Mouse (Mus musculus): ENCODE measurements at regions not wholly inside any gene's neighbourhood (a gene's known extent, or its start where the extent isn't known, plus 50 kb on each side); places are given as distances from the start of the nearest gene placed in this dataset.

DNA sequence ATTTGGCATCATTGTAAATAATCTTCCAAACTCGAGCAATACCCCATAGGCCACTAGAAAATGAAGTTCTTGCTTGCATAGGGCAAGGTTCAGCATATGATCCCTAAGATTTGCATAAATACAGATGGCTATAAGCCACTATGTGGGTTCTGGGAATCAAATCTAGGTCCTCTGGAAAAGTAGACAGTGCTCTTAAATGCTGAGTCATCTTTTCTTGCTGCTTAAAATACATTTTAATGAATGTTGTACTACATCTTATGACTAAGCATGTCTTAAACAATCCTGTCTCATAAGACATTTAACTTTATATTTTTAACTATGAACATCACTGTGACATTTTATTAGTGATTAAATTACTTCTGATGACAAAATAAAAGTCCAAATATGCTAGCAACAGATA is 448.6 kb upstream of the Gm9747 start:
- Histone ChIP-seq H3K4me2 (no peak overlapping the region), H3K9ac (no peak overlapping the region), H3K36me3 (replicated peaks) (no peaks in the 10 kb centered on the region), H3K4me3 (replicated peaks) (no peak overlapping the region), H3K27ac (no peak overlapping the region), H3K4me1 (no peaks in the 10 kb centered on the region), H3K9me3 (no peaks in the 10 kb centered on the region), H3K27me3 (no peaks in the 10 kb centered on the region)
- no peak for ATAC-seq (ENCODE audit: low FRiP score)
- WGBS = 67% methylated on average over 1 of the region's 1 CpGs

GRCm38 (mm10) chr1:81794771-81795170 is 438.1 kb upstream of the Gm9747 start:
- H3K27me3 ChIP-seq = no peaks in the 10 kb centered on the region
- no peaks in the 10 kb centered on the region for H3K4me1 ChIP-seq
- H3K9ac ChIP-seq = no peak overlapping the region
- H3K27ac ChIP-seq = no peak overlapping the region
- ATAC-seq (ENCODE audit: low FRiP score) = no peak
- no peak overlapping the region for H3K4me2 ChIP-seq
- no peaks in the 10 kb centered on the region for H3K9me3 ChIP-seq
- WGBS = 85% methylated on average over 2 of the region's 2 CpGs
- no peak overlapping the region for H3K4me3 ChIP-seq (replicated peaks)
- H3K36me3 ChIP-seq (replicated peaks) = no peaks in the 10 kb centered on the region

DNA sequence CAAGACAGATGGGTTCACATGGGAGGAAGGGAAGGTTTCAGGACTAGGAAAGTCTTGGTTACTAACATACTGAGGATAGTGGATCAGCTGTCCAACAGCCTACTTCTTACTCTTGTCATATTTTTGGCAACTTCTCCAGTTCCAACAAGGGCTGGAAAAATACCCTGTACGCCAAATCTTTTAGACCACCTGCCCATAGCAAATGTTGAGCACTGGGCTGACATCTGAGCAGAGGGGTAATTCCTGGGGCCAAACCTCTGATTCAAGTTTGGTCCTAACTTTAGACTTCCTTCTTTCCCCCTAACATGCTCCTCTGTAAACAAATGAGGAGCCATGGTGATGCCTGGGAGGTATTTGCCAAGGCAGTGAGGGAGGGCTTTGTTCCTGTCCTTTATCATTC is 437.5 kb upstream of the Gm9747 start:
- H3K27ac ChIP-seq = no peak overlapping the region
- H3K4me3 ChIP-seq (replicated peaks) = no peak overlapping the region
- H3K27me3 ChIP-seq = no peaks in the 10 kb centered on the region
- H3K9ac ChIP-seq = no peak overlapping the region
- H3K9me3 ChIP-seq = no peaks in the 10 kb centered on the region
- no peaks in the 10 kb centered on the region for H3K36me3 ChIP-seq (replicated peaks)
- no peak for ATAC-seq (ENCODE audit: low FRiP score)
- no peaks in the 10 kb centered on the region for H3K4me1 ChIP-seq
- no peak overlapping the region for H3K4me2 ChIP-seq
- WGBS = 100% methylated on average over 1 of the region's 1 CpGs

DNA sequence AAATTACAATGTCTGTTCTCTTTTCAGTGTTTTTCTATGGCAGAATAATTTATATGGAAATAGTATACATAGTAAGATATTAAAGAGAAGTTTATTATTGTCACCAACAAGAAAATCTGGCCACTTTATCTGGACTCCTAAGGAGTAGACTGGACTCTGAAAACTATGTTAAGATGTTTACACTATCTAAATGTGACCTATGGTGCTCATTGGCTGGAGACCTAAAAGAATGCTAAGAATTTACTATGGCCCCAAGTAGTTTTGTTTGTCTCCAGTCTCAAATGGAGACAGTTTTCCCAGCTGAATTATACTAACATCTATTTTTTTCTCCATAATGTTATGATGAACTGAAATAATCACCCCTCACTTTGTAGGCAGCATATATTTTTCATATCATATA is 421.3 kb upstream of the Gm9747 start:
- H3K27ac ChIP-seq = no peak overlapping the region
- H3K4me1 ChIP-seq = no peaks in the 10 kb centered on the region
- H3K9me3 ChIP-seq = no peaks in the 10 kb centered on the region
- no peak for ATAC-seq (ENCODE audit: low FRiP score)
- no peak overlapping the region for H3K4me3 ChIP-seq (replicated peaks)
- H3K36me3 ChIP-seq (replicated peaks) = no peaks in the 10 kb centered on the region
- H3K4me2 ChIP-seq = no peak overlapping the region
- no peak overlapping the region for H3K9ac ChIP-seq
- no peaks in the 10 kb centered on the region for H3K27me3 ChIP-seq

GRCm38 (mm10) chr1:81818884-81819283 is 414.0 kb upstream of the Gm9747 start:
- no peak for ATAC-seq (ENCODE audit: low FRiP score)
- Histone ChIP-seq H3K4me3 (replicated peaks) (no peak overlapping the region), H3K36me3 (replicated peaks) (no peaks in the 10 kb centered on the region), H3K9ac (no peak overlapping the region), H3K4me1 (no peaks in the 10 kb centered on the region), H3K27ac (no peak overlapping the region), H3K4me2 (no peak overlapping the region), H3K27me3 (no peaks in the 10 kb centered on the region), H3K9me3 (no peaks in the 10 kb centered on the region)

GRCm38 (mm10) chr1:81841966-81842365 is 390.9 kb upstream of the Gm9747 start:
- no peaks in the 10 kb centered on the region for H3K9me3 ChIP-seq
- H3K9ac ChIP-seq = no peak overlapping the region
- no peak overlapping the region for H3K4me3 ChIP-seq (replicated peaks)
- no peak overlapping the region for H3K4me2 ChIP-seq
- H3K27me3 ChIP-seq = no peaks in the 10 kb centered on the region
- no peak overlapping the region for H3K27ac ChIP-seq
- no peaks in the 10 kb centered on the region for H3K4me1 ChIP-seq
- no peaks in the 10 kb centered on the region for H3K36me3 ChIP-seq (replicated peaks)
- WGBS = 90% methylated on average over 3 of the region's 3 CpGs
- no peak for ATAC-seq (ENCODE audit: low FRiP score)

DNA sequence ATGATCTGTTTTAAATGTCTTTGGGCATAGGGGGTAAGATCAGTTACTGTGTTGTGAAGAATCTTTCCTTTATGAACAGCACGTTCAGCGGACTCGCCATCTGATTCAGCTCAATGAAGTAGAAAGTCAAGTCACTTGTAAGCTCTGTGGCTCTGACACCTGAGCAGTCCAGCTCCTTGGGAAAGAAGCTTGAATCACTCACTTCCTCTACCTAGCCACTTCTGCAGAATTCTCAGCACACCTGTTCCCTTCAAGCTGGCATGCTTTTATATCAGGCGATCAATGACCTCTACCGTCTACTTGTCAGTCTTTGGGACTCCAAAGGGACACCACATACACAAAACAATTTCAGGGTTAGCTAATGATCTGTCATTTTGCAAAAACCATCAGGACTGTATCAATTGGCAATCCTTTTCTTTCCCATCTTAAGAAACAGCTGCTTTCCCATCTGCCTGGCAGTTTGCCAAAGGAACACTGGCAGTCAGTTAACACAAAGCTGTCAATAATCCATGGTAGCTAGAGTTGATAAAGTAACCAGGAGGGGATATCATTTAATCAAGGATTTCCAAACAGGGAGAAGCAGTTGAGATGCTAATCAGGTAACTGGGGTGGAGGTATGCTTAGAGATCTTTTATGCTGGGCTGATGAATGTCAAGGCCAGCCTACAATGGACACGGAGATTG is 382.3 kb upstream of the Gm9747 start:
- H3K36me3 ChIP-seq (replicated peaks) = no peaks in the 10 kb centered on the region
- ATAC-seq (ENCODE audit: low FRiP score) = no peak
- no peak overlapping the region for H3K4me3 ChIP-seq (replicated peaks)
- peaks cover 7% of the 10 kb centered on the region for H3K4me1 ChIP-seq
- H3K27me3 ChIP-seq = no peaks in the 10 kb centered on the region
- H3K4me2 ChIP-seq = no peak overlapping the region
- H3K27ac ChIP-seq = no peak overlapping the region
- 79% methylated on average over 6 of the region's 6 CpGs for WGBS
- no peak overlapping the region for H3K9ac ChIP-seq
- H3K9me3 ChIP-seq = no peaks in the 10 kb centered on the region

GRCm38 (mm10) chr1:81859464-81859863 is 373.4 kb upstream of the Gm9747 start:
- no peak for ATAC-seq (ENCODE audit: low FRiP score)
- Histone ChIP-seq H3K9ac (no peak overlapping the region), H3K27me3 (no peaks in the 10 kb centered on the region), H3K4me1 (0 out of 2 replicates have a peak, but pooled peaks cover 3% of the 10 kb centered on the region), H3K4me3 (replicated peaks) (no peak overlapping the region), H3K36me3 (replicated peaks) (no peaks in the 10 kb centered on the region), H3K27ac (no peak overlapping the region), H3K9me3 (no peaks in the 10 kb centered on the region), H3K4me2 (no peak overlapping the region)
- WGBS = 48% methylated on average over 2 of the region's 2 CpGs

DNA sequence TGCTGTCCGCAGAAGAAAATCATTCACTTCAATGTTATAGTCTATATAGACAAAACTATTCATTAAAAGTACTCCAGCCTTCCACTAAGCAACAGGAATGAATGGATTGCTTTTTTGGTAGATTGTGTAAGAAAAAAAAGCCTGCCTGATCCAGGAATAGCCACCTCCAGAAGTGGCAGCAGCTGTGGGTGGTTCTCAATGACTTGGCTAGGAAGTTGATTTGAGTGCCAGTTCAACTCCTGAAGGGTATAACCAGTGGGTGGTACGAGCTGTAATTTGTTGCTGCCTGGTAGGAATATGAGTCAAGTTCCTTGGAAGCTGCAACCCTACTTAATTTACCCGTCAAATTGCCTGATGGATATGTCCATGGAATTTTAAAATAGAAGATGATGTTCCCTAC is 368.3 kb upstream of the Gm9747 start:
- no peaks in the 10 kb centered on the region for H3K36me3 ChIP-seq (replicated peaks)
- no peaks in the 10 kb centered on the region for H3K9me3 ChIP-seq
- H3K9ac ChIP-seq = no peak overlapping the region
- H3K4me3 ChIP-seq (replicated peaks) = no peak overlapping the region
- no peak overlapping the region for H3K27ac ChIP-seq
- no peak for ATAC-seq (ENCODE audit: low FRiP score)
- no peak overlapping the region for H3K4me2 ChIP-seq
- no peaks in the 10 kb centered on the region for H3K4me1 ChIP-seq
- 88% methylated on average over 3 of the region's 3 CpGs for WGBS
- H3K27me3 ChIP-seq = no peaks in the 10 kb centered on the region

DNA sequence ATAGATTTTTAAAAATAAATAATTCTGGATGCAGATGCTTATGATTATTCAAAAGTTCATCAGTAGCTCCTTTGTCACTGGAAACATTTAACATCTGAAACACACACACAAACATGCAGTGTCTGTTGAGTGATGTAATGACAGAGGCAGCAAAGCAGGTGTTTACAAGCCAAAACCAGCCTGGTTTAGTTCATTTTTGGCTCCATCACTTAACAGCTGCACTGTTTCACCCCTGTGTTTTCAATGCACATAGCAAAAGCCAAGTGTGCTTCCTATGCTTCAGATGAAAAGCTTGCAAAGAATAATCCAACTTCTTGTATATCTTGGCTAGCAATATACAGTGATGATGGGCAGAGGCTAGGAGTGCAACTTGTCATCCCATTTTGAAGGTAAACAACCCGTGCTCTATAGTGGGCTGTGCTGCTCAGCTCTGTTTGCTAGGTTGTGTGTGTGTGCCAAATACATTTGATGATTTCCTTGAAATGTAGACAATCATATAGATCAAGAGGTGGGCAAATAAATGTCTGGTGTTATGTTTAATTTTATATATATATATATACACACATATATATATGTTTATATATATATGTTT is 345.9 kb upstream of the Gm9747 start:
- Histone ChIP-seq H3K4me3 (replicated peaks) (no peak overlapping the region), H3K36me3 (replicated peaks) (no peaks in the 10 kb centered on the region), H3K9ac (no peak overlapping the region), H3K27ac (no peak overlapping the region), H3K9me3 (no peaks in the 10 kb centered on the region), H3K4me1 (no peaks in the 10 kb centered on the region), H3K4me2 (no peak overlapping the region), H3K27me3 (no peaks in the 10 kb centered on the region)
- WGBS = 89% methylated on average over 1 of the region's 1 CpGs
- no peak for ATAC-seq (ENCODE audit: low FRiP score)

DNA sequence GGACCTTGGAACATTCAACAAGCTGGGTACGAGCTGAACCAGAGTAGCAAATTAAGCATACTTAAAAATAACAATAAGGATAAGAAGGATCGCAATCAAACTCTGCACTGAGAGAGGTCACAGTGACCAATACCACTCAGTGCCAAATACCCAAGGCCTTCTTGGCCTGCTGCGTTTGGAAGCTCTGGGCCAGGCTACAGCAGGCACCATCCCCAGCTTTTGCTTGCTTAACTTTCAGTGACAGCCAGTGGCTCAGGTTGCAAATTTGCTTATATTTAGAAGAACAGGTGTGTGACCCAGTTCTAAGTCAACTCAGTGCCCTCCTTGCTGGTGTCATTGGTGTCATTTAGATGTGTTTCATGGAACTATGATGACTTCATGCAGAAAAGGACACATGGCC is 335.7 kb upstream of the Gm9747 start:
- no peak overlapping the region for H3K4me2 ChIP-seq
- H3K4me1 ChIP-seq = no peaks in the 10 kb centered on the region
- no peak overlapping the region for H3K4me3 ChIP-seq (replicated peaks)
- no peaks in the 10 kb centered on the region for H3K27me3 ChIP-seq
- H3K9ac ChIP-seq = no peak overlapping the region
- H3K27ac ChIP-seq = no peak overlapping the region
- ATAC-seq (ENCODE audit: low FRiP score) = no peak
- H3K36me3 ChIP-seq (replicated peaks) = no peaks in the 10 kb centered on the region
- 84% methylated on average over 3 of the region's 3 CpGs for WGBS
- no peaks in the 10 kb centered on the region for H3K9me3 ChIP-seq

GRCm38 (mm10) chr1:81900843-81901242 is 332.1 kb upstream of the Gm9747 start:
- no peaks in the 10 kb centered on the region for H3K27me3 ChIP-seq
- no peak overlapping the region for H3K27ac ChIP-seq
- no peak for ATAC-seq (ENCODE audit: low FRiP score)
- H3K4me3 ChIP-seq (replicated peaks) = no peak overlapping the region
- WGBS = 74% methylated on average over 7 of the region's 7 CpGs
- no peaks in the 10 kb centered on the region for H3K9me3 ChIP-seq
- H3K9ac ChIP-seq = no peak overlapping the region
- H3K4me1 ChIP-seq = no peaks in the 10 kb centered on the region
- H3K4me2 ChIP-seq = no peak overlapping the region
- no peaks in the 10 kb centered on the region for H3K36me3 ChIP-seq (replicated peaks)

DNA sequence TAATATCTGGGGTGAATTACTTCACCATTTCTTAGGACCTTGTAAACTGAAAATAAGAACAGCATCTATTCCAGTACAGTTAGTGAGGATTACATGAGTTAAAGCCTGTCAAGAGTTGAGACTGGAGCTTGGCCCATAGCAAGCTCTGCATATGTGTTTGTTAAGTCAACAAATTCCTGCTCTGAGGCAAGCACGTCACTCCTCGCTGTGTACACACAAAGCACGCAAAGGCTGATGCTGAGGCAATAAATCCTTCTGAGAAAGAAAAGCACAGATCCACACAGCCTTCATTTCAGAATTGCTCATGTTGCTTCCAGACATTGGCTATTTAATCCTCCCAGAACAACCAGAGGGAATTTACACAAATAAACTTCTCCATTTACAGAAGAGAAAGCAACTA is 328.9 kb upstream of the Gm9747 start:
- Histone ChIP-seq H3K4me1 (no peaks in the 10 kb centered on the region), H3K4me3 (replicated peaks) (no peak overlapping the region), H3K9ac (no peak overlapping the region), H3K27me3 (no peaks in the 10 kb centered on the region), H3K9me3 (no peaks in the 10 kb centered on the region), H3K4me2 (no peak overlapping the region), H3K36me3 (replicated peaks) (no peaks in the 10 kb centered on the region), H3K27ac (no peak overlapping the region)
- ATAC-seq (ENCODE audit: low FRiP score) = no peak
- WGBS = 77% methylated on average over 3 of the region's 3 CpGs

Data from forebrain, embryonic 12.5 days (tissue).